Mouse (Mus musculus) kidney, adult 2 months (tissue): ENCODE data around the gene Cct5.

Experiments
- CTCF ChIP-seq: fragments of 200-500 bp; conservative IDR thresholded peaks from 2 replicates; pipeline ENCODE4 v1.5.1; 2011; ENCODE audit warnings: low read depth, mild to moderate bottlenecking, control low read depth, low read length, moderate library complexity, mixed read lengths; ENCODE audit not compliant: insufficient read depth, insufficient read length
- POLR2A ChIP-seq: fragments of 200-500 bp; IDR thresholded peaks from one replicate; pipeline ENCODE4 v1.6.1; 2011; ENCODE audit warnings: low read depth, low read length, control low read depth

- TF ChIP-seq CTCF (no peak), POLR2A (no peak)
Measured at GRCm38 (mm10) chr15:31585238-31585637, 16.4 kb downstream of the Cct5 start.
